Mouse (Mus musculus) neural tube, embryonic 11.5 days (tissue): ENCODE results near the gene Hlf. TPM values are rescaled to one million over a fixed set of nuclear protein-coding genes. Genes with fewer than 3 reads are reported as not detected.

Experiments
- ATAC-seq: fragments of 200-750 bp; cut with Nextera tagmentation; 2 replicates; pipeline ENCODE4 v1.8.0; 2017; ENCODE audit warnings: moderate number of reproducible peaks, mild to moderate bottlenecking, moderate TSS enrichment, moderate library complexity; ENCODE audit not compliant: insufficient read depth, low FRiP score, low TSS enrichment
- DNase-seq: peaks from one replicate; pipeline ENCODE4 v3.0.0-alpha.2; 2015; ENCODE audit warnings: low spot score
- H3K27ac ChIP-seq: fragments of 300-500 bp; sonication (generic); 2 replicates; pipeline ENCODE4 v1.5.1; 2014; ENCODE audit warnings: low read depth, mild to moderate bottlenecking, low read length
- H3K27me3 ChIP-seq: fragments of 300-500 bp; sonication (generic); 2 replicates; pipeline ENCODE4 v1.6.1; 2014; ENCODE audit warnings: mild to moderate bottlenecking, low read length, mixed read lengths; ENCODE audit not compliant: control insufficient read depth, insufficient read depth
- H3K36me3 ChIP-seq: fragments of 300-500 bp; sonication (generic); 2 replicates; pipeline ENCODE4 v1.6.1; 2014; ENCODE audit warnings: mild to moderate bottlenecking, low read length, moderate library complexity, mixed read lengths; ENCODE audit not compliant: control insufficient read depth, insufficient read depth
- H3K4me1 ChIP-seq: fragments of 300-500 bp; sonication (generic); 2 replicates; pipeline ENCODE4 v1.6.1; 2014; ENCODE audit warnings: low read length, mixed read lengths; ENCODE audit not compliant: control insufficient read depth, insufficient read depth
- H3K4me2 ChIP-seq: fragments of 300-500 bp; sonication (generic); 2 replicates; pipeline ENCODE4 v1.6.1; 2014; ENCODE audit warnings: low read depth, mild to moderate bottlenecking, moderate library complexity
- H3K4me3 ChIP-seq: fragments of 300-500 bp; sonication (generic); 2 replicates; pipeline ENCODE4 v1.5.1; 2014; ENCODE audit warnings: low read depth, low read length
- H3K9ac ChIP-seq: fragments of 300-500 bp; sonication (generic); 2 replicates; pipeline ENCODE4 v1.6.1; 2014; ENCODE audit warnings: mild to moderate bottlenecking, low read length
- H3K9me3 ChIP-seq: fragments of 300-500 bp; sonication (generic); 2 replicates; pipeline ENCODE4 v1.6.1; 2016; ENCODE audit warnings: low read length; ENCODE audit not compliant: control insufficient read depth
- WGBS: fragments of 180-500 bp; shearing (Covaris S2); extraction: QIAGEN DNeasy Blood & Tissue Kit; methylation state at CpG from one replicate; pipeline ENCODE4 v1.1.7; 2014; 5-methylcytosine and 5-hydroxymethylcytosine counted together
- polyA plus RNA-seq: library from polyadenylated mRNA; unstranded; fragments of >200 nt; fragmentation: Nextera tagmentation; extraction: Ambion mirVana; gene quantifications from 2 replicates; pipeline ENCODE4 v1.2.1, GENCODE M21; 2014

Hlf gene
- polyA plus RNA-seq, 1 experiment from 2014 or later, result 0.98 TPM

DNA sequence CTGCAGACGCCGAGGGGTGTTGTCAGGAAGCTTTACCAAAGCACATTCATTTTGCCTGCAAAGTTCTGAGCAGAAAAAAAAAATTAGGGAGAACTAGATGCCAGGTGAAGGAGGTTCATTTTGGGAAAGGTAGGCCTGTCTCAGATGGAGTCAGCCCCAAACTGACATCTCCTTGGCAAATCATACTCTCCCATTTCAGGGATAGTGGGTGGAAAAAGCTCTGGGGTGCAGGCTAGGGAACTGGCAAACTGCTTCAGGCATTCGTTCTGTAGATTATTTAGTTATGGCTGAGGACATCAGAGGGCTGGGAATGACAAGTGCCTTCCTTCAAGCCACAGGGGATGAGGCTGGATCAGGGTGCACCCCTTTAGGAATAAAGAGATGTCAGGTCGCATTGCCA lies 58.0 kb downstream of the Hlf start:
- Histone ChIP-seq H3K27me3 (no peaks in the 10 kb centered on the region), H3K4me3 (no peak overlapping the region), H3K9ac (no peak overlapping the region), H3K4me1 (no peaks in the 10 kb centered on the region), H3K4me2 (no peak overlapping the region), H3K36me3 (no peaks in the 10 kb centered on the region), H3K9me3 (no peaks in the 10 kb centered on the region), H3K27ac (no peak overlapping the region)
- ATAC-seq, result no peak
- 83% methylated on average over 4 of the region's 4 CpGs for WGBS
- no peak for DNase-seq

- no peak overlapping the region for H3K4me3 ChIP-seq
- H3K27me3 ChIP-seq, result no peaks in the 10 kb centered on the region
- H3K9me3 ChIP-seq, result no peaks in the 10 kb centered on the region
- H3K4me1 ChIP-seq, result no peaks in the 10 kb centered on the region
- ATAC-seq (no peak), DNase-seq (no peak)
- H3K4me2 ChIP-seq, result no peak overlapping the region
- WGBS, result 92% methylated on average over 9 of the region's 9 CpGs
- no peaks in the 10 kb centered on the region for H3K36me3 ChIP-seq
- H3K9ac ChIP-seq, result no peak overlapping the region
- no peak overlapping the region for H3K27ac ChIP-seq
These were observed 60.4 kb downstream of the Hlf start for GRCm38 (mm10) chr11:90330202-90330694.

DNA sequence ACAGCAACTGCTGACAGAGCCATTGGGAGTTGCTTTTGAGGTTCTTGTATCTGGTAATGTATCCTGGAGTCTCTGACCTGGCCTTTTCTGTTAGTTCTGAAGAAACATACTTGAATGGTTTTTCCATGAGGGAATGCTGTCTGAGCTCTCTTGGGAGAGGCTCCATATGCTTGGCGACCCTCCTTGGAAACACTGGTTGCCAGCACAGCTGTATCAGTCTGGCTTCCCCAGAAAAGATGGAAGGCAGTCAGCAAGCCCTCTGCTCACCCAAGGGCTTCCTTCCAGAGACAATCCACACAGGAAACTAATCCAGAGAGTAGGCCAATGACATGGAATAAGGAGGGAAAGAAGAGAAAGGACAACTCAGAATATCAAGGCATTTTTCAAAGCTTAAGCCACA lies 63.9 kb downstream of the Hlf start:
- Histone ChIP-seq H3K27me3 (no peaks in the 10 kb centered on the region), H3K9me3 (no peaks in the 10 kb centered on the region), H3K36me3 (no peaks in the 10 kb centered on the region), H3K4me1 (no peaks in the 10 kb centered on the region), H3K27ac (no peak overlapping the region), H3K4me3 (no peak overlapping the region), H3K4me2 (no peak overlapping the region), H3K9ac (no peak overlapping the region)
- WGBS, result 73% methylated on average over 1 of the region's 1 CpGs
- DNase-seq (no peak), ATAC-seq (no peak)

- 95% methylated on average over 5 of the region's 5 CpGs for WGBS
- Histone ChIP-seq H3K4me3 (no peak overlapping the region), H3K9ac (no peak overlapping the region), H3K36me3 (no peaks in the 10 kb centered on the region), H3K4me2 (no peak overlapping the region), H3K27me3 (no peaks in the 10 kb centered on the region), H3K9me3 (no peaks in the 10 kb centered on the region), H3K4me1 (no peaks in the 10 kb centered on the region), H3K27ac (no peak overlapping the region)
- no peak for ATAC-seq
- no peak for DNase-seq
These were observed 64.5 kb downstream of the Hlf start for GRCm38 (mm10) chr11:90326146-90326545.

- no peaks in the 10 kb centered on the region for H3K36me3 ChIP-seq
- WGBS, result 79% methylated on average over 3 of the region's 3 CpGs
- DNase-seq, result no peak
- no peaks in the 10 kb centered on the region for H3K27me3 ChIP-seq
- no peaks in the 10 kb centered on the region for H3K4me1 ChIP-seq
- ATAC-seq, result no peak
- H3K4me2 ChIP-seq, result no peak overlapping the region
- H3K9me3 ChIP-seq, result no peaks in the 10 kb centered on the region
- no peak overlapping the region for H3K4me3 ChIP-seq
- H3K9ac ChIP-seq, result no peak overlapping the region
- H3K27ac ChIP-seq, result no peak overlapping the region
These were observed 66.1 kb downstream of the Hlf start for GRCm38 (mm10) chr11:90324597-90324996.

GRCm38 (mm10) chr11:90320922-90321321 lies 69.8 kb downstream of the Hlf start:
- DNase-seq (no peak), ATAC-seq (no peak)
- Histone ChIP-seq H3K9me3 (no peaks in the 10 kb centered on the region), H3K9ac (no peak overlapping the region), H3K36me3 (no peaks in the 10 kb centered on the region), H3K27ac (no peak overlapping the region), H3K27me3 (no peaks in the 10 kb centered on the region), H3K4me1 (no peaks in the 10 kb centered on the region), H3K4me2 (no peak overlapping the region), H3K4me3 (no peak overlapping the region)
- 64% methylated on average over 7 of the region's 7 CpGs for WGBS

DNA sequence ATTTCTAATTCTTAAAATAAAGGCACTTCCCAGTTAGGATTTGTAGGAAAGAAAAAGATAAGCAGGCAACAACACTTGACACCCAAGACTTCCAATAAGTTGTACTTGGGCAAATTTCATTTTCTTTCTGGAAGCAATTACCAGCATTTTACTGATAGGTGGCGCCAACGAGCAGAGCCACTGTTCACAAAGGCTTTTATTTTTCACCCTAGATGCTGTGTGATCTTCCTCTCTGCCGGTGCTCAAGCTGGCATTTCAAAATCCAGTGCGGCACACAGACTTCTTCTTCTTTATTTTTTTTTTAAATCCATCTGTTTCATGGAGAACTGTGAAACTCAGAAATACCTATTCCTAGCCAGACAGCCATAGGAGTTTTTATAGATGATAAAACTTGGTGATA lies 73.2 kb downstream of the Hlf start:
- H3K4me3 ChIP-seq, result no peak overlapping the region
- no peak overlapping the region for H3K4me2 ChIP-seq
- no peak overlapping the region for H3K9ac ChIP-seq
- ATAC-seq, result no peak
- H3K4me1 ChIP-seq, result no peaks in the 10 kb centered on the region
- H3K9me3 ChIP-seq, result no peaks in the 10 kb centered on the region
- DNase-seq, result peak; percentile 46
- no peak overlapping the region for H3K27ac ChIP-seq
- H3K27me3 ChIP-seq, result no peaks in the 10 kb centered on the region
- WGBS, result 26% methylated on average over 4 of the region's 4 CpGs
- no peaks in the 10 kb centered on the region for H3K36me3 ChIP-seq

DNA sequence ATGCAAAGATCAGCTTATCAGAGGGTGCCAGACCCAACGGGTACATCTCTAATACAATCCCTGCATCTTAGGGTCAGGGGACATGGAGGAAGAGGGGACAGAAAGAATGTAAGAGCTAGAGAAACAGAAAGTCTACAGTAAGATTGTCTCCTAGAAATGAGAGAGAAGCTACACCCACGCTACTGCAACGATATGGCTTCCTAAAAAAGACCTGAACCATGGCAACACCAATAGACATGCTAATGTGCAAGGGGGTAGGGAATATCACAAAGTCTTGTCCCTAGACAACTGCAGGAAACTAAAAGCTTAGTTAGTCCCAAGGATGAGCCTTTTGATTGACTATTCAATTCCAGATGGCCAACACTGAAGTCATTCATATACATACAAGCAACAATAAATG lies 76.1 kb downstream of the Hlf start:
- WGBS, result 88% methylated on average over 3 of the region's 3 CpGs
- H3K27me3 ChIP-seq, result no peaks in the 10 kb centered on the region
- ATAC-seq, result no peak

DNA sequence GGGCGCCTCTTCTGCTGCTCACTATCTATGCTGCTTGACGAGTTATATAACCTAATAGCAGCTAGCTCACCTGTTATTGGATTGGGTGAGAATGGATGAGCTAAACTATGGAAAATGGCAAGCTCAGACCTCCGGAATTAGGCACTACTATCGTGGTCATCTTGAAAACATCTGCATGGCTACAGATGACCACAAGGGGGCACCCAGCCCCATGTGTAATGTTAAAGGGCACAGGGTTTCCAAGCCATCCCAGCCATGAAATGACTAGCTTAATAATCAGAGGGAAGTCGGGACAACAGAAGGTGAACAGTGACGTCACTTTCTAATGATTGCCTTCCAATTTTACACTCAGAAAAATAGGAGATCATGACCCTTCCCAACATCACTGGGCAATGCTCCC lies 83.7 kb downstream of the Hlf start:
- no peak overlapping the region for H3K9ac ChIP-seq
- H3K4me1 ChIP-seq, result no peaks in the 10 kb centered on the region
- H3K9me3 ChIP-seq, result no peaks in the 10 kb centered on the region
- no peaks in the 10 kb centered on the region for H3K36me3 ChIP-seq
- H3K4me2 ChIP-seq, result no peak overlapping the region
- ATAC-seq, result no peak
- no peak overlapping the region for H3K4me3 ChIP-seq
- WGBS, result 66% methylated on average over 6 of the region's 6 CpGs
- peak; percentile 68 for DNase-seq
- H3K27me3 ChIP-seq, result no peaks in the 10 kb centered on the region
- no peak overlapping the region for H3K27ac ChIP-seq

More for the DNA sequence above, 76.1 kb downstream of the Hlf start:
- Histone ChIP-seq H3K36me3 (no peaks in the 10 kb centered on the region), H3K9ac (no peak overlapping the region), H3K4me2 (no peak overlapping the region), H3K4me3 (no peak overlapping the region), H3K4me1 (no peaks in the 10 kb centered on the region), H3K9me3 (no peaks in the 10 kb centered on the region), H3K27ac (no peak overlapping the region)
- DNase-seq, result no peak
